Mouse (Mus musculus): Measurements from ENCODE around the gene Rgcc. TPM values are rescaled to one million over a fixed set of nuclear protein-coding genes. Genes with fewer than 3 reads are reported as not detected.

Gene Rgcc
- 172 and 203 TPM in 2 replicates for total RNA-seq (2021)
- long read RNA-seq, experiment 1, transcript Rgcc-201 (5 exons, 918 nt): major isoform, 339 of 389 reads
- long read RNA-seq, experiment 1, partial matches to known transcripts: 46 of 389 reads
- long read RNA-seq, experiment 1, other reads (novel, unspliced or antisense): 4 of 389 reads
- long read RNA-seq, experiment 2, transcript Rgcc-201 (5 exons, 918 nt): major isoform, 398 of 460 reads
- long read RNA-seq, experiment 2, partial matches to known transcripts: 50 of 460 reads
- long read RNA-seq, experiment 2, other reads (novel, unspliced or antisense): 12 of 460 reads

DNA sequence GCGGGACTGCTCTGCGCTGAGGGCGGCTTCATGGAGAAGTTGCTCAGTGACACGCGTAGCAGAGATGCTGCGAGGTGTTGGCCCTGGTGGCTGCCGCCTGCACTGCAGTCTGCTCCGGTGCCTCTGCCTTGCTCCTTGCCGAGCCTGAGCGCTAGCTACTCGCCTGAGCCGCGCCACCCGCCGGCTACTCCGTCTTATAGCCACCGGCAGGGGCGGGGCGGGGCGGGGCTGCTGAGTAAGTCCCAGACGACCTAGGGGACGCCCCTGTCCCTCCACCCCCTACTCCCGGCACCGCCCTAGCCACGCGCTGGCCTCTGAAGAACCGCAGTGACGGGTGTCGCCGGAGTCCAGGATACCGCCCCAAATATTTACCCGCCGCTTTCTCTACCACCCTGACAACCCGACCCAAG, at the start of gene Rgcc:
Rgcc (minus strand) TSS at position 180 of the 410 bp plus-strand sequence.
- peak; percentile 97 for DNase-seq

DNA sequence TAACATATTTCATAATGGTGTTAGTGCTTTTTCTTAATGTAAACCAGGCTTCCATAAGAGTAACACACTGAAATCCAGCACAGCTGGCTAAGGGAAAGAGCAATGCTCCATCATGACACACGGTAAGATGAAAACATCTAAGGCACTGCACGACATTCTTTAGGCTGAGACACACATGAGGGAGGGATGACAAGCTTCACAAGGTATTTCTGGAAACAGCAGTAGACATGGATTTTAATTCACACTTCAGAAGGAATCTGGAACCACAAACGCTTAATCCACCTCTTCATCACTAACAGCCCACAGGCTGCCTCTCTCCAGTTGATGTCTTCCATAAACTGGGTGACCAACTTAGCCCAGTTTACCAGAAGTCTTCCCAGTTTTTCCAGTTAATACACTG, 44.9 kb upstream of the Rgcc start:
- no peak for DNase-seq

GRCm38 (mm10) chr14:79335613-79336012, 34.2 kb upstream of the Rgcc start:
- no peak for DNase-seq

- no peak for DNase-seq
These were observed 30.5 kb upstream of the Rgcc start for GRCm38 (mm10) chr14:79331936-79332335.

- no peak for DNase-seq
These were observed 29.6 kb upstream of the Rgcc start for GRCm38 (mm10) chr14:79330944-79331561.

GRCm38 (mm10) chr14:79327033-79327432, 25.6 kb upstream of the Rgcc start:
- DNase-seq: no peak

DNA sequence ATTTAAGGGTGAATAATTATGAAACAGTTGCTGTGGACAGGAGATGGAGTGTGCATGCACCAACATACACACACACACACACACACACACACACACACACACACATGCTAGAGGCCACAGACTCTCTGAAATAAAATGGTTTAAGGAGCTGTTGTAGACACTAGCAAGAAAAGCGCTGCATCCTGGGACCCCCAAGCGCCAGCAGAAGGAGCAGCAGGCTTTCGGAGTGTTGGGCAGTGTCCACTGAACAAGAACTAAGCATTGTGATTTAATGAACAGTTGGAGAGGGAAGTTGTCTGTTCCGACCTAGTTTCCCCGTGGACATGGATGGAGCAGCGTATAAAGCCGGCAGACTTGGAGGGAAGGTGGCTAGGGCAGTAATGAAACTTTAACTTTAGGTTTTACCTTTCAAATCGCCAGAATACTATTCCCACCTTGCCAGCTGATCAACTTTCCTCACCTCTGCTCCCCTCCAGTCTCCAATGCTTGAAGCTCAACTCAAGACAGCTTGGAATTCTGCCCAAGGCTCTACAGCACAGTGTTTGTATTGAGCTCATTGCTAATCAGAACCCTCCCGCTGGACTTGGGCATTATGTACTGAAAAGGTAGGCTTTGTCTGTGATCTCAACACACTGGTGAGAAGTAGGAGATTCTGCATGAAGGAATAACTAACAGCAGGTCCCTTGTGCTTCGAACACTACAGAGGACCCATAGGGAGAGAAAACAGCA, 22.8 kb upstream of the Rgcc start:
- no peak for DNase-seq

DNA sequence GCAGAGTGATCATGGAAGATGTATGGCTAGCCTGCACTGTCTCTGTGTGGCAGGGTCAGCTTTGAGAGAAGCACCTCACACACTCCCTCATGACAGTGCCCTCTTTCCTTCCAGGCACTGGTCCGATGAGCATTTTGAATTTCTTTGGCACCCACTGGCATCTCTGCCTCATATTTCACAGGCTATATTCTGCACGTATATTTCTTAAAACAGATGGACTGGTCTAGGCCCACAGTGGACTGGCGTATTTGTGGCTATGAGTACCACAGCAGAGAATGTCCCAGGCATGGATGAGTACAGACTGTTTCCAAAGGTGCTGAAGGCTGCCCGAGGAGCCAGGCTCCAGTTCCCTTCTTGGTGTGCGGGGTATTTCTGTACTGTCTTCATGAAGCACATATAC, 20.4 kb upstream of the Rgcc start:
- no peak for DNase-seq

- DNase-seq: peak; percentile 27
These were observed 19.7 kb upstream of the Rgcc start for GRCm38 (mm10) chr14:79321152-79321551.

DNA sequence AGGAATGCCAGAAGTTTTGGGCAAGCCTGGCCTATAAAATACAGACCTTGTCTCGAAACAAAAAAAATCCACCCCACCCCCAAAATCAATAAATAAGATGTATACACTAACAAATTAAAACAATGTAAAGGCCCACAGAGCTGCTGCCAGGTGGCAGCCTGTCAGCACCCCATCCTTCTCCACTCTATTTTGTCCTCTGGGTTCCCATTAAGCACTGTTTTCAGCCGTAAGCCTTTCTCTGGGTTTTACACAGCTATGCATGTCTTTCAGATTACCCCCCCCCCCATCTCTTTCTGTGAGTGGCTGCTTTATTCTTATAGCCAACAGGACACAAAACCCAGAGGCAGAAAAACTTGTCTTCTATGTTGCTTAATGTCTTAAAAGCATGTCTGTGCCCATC, 16.2 kb upstream of the Rgcc start:
- DNase-seq: no peak

DNA sequence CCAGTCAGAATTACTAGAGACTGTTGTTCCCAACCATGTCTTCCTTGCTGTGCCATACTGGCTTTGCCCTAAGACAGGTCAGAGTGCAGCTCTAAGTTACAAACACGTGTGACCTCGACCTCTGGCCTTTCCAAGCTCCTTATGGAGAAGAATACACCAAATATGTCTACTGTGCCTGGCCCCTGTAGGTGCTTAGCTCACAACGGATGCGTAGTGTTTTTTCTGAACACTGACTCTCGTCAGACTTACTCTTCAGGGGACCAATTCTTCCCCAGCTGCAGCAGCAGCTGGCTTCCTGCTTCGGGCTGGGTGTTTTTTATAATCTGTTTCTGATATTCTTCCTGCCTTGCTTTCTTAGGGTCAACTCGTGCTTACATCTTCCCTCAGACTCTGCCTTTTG, 14.4 kb upstream of the Rgcc start:
- no peak for DNase-seq

DNA sequence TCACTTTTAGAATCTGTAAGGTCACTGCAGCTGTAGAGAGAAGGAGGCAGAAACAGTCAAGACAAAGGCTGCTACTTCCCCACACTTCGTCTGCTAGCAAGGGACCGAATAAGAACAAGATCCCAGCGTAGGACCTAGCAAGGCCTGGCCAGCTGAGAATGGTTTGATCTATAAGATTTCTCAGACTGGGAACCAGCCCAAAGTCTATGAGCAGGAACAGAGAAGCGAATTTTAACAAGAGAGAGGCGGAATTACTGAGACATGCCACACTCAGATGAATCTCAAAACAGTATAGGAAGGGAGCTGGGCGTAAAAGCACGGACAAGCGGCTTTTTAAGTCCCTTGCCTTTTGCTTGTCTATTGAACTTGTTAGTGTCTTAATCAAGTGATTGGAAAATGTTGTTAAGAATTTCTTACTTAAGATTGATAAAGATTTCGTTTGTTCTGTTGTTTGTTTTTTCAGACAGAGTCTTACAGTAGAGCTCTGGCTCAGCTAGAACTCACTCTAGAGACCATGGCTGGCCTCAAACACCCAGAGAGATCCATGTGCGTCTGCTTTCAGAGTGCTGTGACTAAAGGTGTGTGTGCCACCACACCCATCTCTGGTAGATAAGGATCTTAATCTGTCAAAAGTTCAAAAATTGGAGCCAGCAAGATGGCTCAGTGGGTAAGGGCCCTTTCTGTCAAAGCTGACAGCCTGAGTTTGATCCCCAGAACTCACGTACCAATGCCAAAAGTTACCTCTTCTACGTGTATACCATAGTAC, 13.0 kb upstream of the Rgcc start:
- DNase-seq: no peak

DNA sequence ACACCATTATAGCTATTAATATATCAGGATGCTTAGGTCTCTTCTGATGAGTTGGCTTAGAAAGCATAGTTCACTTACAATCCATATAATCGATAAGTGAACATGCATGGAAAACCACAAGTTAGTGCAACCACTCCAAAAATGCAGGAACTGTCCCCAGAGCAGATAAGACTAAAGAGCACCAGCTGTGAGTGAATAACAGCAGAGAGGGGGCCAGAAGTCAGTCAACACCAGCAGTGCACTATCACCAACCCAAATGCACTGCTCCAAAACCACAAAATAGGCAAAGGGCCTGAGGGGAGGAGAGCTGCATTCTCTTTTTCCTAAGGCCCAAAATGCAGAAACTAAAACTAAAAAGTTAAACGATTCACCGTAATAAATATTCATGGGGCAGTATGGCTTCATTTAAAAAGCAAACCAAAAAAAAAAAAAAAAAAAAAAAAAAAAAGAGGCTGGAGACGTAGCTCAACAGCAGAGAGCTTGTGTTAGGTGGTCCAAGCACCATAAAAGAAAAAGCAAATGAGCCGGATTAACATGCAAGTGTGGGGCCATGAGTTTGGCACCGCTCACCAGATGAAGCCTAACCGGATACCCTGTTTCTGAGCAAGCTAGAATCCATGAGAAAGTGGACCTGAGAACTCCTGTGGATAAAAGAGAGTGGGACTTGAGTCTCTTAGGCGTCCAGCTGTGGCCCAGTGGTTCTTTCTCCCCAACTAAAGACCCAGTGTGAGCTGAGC, 12.2 kb upstream of the Rgcc start:
- DNase-seq: no peak

- no peak for DNase-seq
These were observed 11.3 kb upstream of the Rgcc start for GRCm38 (mm10) chr14:79312719-79313118.

- no peak for DNase-seq
These were observed 10.5 kb upstream of the Rgcc start for GRCm38 (mm10) chr14:79311918-79312454.

- no peak for DNase-seq
These were observed 7.7 kb upstream of the Rgcc start for GRCm38 (mm10) chr14:79309115-79309514.

DNA sequence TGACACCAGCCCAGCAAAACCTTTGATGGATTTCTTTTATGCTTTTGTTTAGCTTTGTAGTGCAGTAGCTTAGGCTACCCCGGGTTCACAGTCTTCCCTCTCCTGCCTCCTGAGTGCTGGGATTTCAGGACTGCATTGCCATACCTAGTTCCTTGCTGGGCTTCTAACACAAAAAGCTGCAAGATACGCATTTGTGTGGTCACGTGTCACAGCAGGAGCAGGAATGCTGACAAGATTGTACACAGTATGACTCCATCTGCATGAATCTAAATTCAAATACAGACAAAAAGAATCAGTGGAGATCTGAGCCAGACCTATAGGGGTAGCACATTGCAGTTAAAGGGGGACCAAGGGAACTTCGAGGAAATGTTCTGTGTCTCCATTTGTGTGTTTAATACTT, 6.9 kb upstream of the Rgcc start:
- no peak for DNase-seq

- no peak for DNase-seq
These were observed 6.5 kb upstream of the Rgcc start for GRCm38 (mm10) chr14:79307908-79308307.

DNA sequence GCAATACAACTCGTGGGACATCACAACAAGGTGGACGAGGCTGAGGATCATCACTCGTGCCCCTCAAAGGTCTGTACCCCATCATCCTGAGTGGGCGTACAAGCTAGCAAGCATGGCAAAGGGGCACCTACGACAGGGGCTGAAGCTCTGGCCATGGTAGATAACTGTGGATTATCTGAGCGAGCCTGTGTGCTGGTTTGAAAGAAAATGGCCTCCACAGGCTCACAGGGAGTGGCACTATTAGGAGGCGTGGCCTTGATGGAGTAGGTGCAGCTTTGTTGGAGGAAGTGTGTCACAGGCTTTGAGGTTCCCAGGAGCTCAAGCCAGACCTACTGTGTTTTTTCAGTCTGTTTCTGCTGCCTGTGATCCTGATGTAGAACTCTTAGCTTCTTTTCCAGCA, 5.7 kb upstream of the Rgcc start:
- peak; percentile 1 for DNase-seq

DNA sequence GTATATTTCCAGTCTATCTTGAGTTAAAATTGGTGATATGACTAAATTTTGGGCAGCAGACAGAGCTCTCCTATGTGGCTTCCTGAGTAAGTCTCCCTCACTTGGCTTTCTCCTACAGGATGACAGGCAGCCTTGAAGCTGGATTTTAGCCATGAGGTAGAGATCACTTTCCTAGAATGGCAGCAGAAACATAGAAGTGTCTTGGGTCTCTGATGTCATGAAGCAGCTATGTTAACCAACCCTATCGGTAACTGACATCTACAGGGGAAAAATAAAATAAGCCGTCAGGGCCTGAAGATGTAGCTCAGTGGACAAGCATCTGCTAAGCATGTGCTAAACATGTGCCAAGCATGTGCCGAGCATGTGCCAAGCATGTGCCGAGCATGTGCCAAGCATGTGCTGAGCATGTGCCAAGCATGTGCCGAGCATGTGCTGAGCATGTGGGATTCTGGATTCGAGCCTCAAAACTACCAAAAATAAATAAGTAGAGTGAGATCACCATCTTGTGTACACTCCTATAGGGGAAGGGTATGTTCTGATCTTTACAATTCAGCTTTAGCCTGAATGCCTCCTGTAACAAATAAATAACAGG, 3.5 kb upstream of the Rgcc start:
- peak; percentile 3 for DNase-seq

DNA sequence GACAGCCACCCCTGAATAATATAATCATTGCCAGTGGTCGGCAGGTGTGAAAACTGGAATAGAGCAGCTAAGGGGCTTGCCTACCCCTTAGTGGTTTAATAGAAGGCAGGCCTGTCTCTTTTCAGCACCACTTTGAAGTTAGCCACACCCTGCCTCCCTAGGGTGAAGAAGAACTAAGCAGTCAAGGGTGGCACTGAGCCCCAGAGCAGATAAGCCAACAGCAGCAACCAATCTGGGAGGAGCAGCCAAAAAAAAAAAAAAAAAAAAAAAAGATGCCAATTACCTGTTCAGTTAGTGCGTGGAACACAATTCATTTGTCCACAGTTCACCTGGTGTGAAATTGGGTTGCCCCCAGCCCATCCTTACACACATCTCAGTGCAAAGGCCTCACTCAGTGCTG, 1.7 kb upstream of the Rgcc start:
- DNase-seq: peak; percentile 2
